Mouse (Mus musculus): Measurements from ENCODE around the gene Postn. TPM values are rescaled to one million over a fixed set of nuclear protein-coding genes. Genes with fewer than 3 reads are reported as not detected.

Gene Postn
- polyA plus RNA-seq, 1 experiment: 10.1 TPM

DNA sequence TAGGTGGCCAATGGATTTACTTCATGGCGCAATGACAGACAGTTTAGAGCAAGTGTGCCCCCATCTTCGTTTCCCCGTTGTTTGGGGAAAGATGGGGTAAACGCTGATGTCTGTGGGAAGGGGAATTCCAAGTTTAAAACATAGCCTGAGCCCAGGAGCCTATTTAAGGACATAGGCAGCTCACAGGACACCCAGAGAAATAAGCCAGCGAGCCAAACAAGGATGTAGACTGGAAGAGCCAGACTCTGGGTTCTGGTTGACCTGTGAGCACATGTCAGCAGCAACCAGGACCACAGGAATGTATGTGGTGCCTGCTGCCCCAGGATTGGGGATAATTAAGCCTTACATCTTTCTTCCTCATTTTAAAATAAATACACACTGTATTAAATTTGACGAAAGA, 73.7 kb downstream of the Postn start:
- no peak for TF ChIP-seq EP300 (IDR thresholded peaks at IDR 0.05; ENCODE audit: insufficient read depth, low read depth, low read length)
- TF ChIP-seq CTCF (IDR thresholded peaks at IDR 0.05; ENCODE audit: low read depth, low read length): no peak
- no peak for TF ChIP-seq POLR2A (IDR thresholded peaks at IDR 0.05; ENCODE audit: insufficient read depth, low read length)
- H3K27ac ChIP-seq (ENCODE audit: insufficient read depth, low read length): no peak overlapping the region
- H3K9me3 ChIP-seq (replicated peaks; ENCODE audit: control insufficient read depth, insufficient read depth, low read length, poor library complexity, severe bottlenecking): no peaks in the 10 kb centered on the region
- H3K9ac ChIP-seq (ENCODE audit: low read depth, poor library complexity, severe bottlenecking): no peak overlapping the region
- no peaks in the 10 kb centered on the region for H3K4me1 ChIP-seq (ENCODE audit: control insufficient read depth, insufficient read depth, low read length)
- no peaks in the 10 kb centered on the region for H3K36me3 ChIP-seq (ENCODE audit: control insufficient read depth, insufficient read depth, low read length, poor library complexity, severe bottlenecking)
- no peak overlapping the region for H3K4me3 ChIP-seq (ENCODE audit: low read depth, low read length)
- H3K27me3 ChIP-seq (ENCODE audit: control insufficient read depth, insufficient read depth, low read length, poor library complexity, severe bottlenecking): no peaks in the 10 kb centered on the region

DNA sequence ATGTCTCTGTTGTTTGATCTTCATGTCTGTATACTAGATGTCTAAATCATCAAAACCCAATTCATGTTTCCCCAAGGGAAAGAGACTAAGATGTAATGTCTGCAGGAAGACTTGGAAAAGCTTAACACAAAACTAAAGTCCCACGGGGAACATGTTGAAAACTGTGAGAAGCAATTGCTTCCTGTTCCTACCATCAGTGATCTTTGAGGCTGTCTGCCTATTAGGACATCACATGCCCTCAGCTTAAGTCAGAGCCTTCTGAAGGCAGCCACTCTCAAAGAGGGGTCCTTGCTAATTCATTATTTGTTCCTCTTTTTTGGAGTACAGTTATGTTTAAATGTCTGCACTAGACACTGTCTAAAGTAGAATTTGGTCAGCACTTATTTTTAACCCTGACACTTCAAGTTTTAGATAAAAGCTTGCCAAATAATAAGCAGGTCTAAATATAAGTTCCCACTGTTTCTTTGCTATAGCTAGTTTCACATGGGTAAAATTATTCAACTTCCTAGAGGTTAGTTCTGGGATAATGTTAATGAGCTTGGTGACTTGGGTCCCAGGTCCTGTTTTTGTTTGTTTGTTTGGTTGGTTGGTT, 75.6 kb downstream of the Postn start:
- H3K27ac ChIP-seq (ENCODE audit: insufficient read depth, low read length): no peak overlapping the region
- no peaks in the 10 kb centered on the region for H3K9me3 ChIP-seq (replicated peaks; ENCODE audit: control insufficient read depth, insufficient read depth, low read length, poor library complexity, severe bottlenecking)
- H3K27me3 ChIP-seq (ENCODE audit: control insufficient read depth, insufficient read depth, low read length, poor library complexity, severe bottlenecking): no peaks in the 10 kb centered on the region
- H3K4me1 ChIP-seq (ENCODE audit: control insufficient read depth, insufficient read depth, low read length): no peaks in the 10 kb centered on the region
- no peak overlapping the region for H3K4me3 ChIP-seq (ENCODE audit: low read depth, low read length)
- no peaks in the 10 kb centered on the region for H3K36me3 ChIP-seq (ENCODE audit: control insufficient read depth, insufficient read depth, low read length, poor library complexity, severe bottlenecking)
- no peak overlapping the region for H3K9ac ChIP-seq (ENCODE audit: low read depth, poor library complexity, severe bottlenecking)
- no peak for TF ChIP-seq EP300 (IDR thresholded peaks at IDR 0.05; ENCODE audit: insufficient read depth, low read depth, low read length)
- no peak for TF ChIP-seq POLR2A (IDR thresholded peaks at IDR 0.05; ENCODE audit: insufficient read depth, low read length)
- TF ChIP-seq CTCF (IDR thresholded peaks at IDR 0.05; ENCODE audit: low read depth, low read length): no peak

Other genes with a start within 250 kb of the Postn start
- gene Trpc4, start 205.1 kb upstream of the Postn start, polyA plus RNA-seq (2011; ENCODE audit: insufficient read depth, insufficient read length, low read depth, missing spikeins): not detected in 2 replicates